Mouse (Mus musculus) retina, embryonic 14.5 days (tissue): ENCODE data around the gene Zzz3.

Experiments
- DNase-seq: peaks from one replicate; pipeline ENCODE4 v3.0.0-alpha.2; 2015; ENCODE audit warnings: low spot score

Zzz3 gene

GRCm38 (mm10) chr3:152497084-152497483 is 101.8 kb downstream of the Zzz3 start:
- DNase-seq = no peak

DNA sequence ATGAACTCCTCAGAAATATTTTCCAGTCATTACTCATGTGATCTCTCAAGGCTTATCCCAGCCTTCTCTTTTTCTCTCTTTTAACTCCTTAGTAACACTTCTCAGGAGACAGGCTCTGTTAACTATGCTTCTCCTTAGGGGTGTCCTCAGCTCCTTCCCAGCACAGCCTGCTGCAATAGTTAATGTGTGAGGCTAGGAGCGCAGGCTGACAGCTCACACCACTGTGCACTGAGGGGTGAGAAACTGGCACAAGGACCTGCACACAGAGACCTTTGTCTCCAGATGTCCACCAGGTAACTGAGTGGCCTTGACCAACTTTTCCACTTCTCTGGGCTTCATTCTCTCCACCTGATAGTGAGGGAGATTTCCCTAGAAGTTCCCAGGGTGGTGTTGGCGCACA is 102.6 kb downstream of the Zzz3 start:
- DNase-seq = no peak

DNA sequence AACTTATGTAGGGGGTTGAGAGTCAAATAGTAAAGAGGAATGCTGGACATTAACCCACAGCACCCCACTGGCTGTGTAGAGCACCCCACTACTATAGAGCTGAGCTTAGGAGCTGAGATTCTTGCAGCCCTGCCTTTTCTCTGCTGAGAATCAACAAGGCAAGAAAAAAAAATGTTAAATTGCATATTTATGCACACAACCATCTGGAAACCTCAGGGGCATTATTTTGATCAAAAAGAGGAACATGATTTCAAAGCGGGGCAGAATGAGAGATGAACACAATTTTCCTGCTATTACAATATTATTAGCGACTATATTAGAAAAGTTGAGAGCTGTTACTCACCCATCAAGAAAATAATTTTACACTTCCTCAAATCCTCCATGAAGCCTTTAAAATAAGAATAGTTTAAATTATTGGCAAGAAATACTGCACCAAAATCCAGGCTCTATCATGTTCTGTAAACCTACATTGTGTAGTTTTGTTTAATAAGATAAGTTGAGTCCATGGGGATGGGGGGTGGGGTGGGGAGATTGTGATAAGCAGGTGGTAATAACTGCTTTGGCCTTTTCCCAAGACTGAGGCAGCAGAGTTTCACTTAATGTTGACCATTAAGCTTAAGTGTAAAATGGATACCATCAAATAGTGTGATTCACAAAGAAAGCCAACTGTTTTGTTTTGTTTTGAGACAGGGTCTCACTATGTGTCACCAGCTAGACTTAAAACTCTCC is 103.9 kb downstream of the Zzz3 start:
- no peak for DNase-seq

- no peak for DNase-seq
These were observed 112.6 kb downstream of the Zzz3 start for GRCm38 (mm10) chr3:152507900-152508299.

DNA sequence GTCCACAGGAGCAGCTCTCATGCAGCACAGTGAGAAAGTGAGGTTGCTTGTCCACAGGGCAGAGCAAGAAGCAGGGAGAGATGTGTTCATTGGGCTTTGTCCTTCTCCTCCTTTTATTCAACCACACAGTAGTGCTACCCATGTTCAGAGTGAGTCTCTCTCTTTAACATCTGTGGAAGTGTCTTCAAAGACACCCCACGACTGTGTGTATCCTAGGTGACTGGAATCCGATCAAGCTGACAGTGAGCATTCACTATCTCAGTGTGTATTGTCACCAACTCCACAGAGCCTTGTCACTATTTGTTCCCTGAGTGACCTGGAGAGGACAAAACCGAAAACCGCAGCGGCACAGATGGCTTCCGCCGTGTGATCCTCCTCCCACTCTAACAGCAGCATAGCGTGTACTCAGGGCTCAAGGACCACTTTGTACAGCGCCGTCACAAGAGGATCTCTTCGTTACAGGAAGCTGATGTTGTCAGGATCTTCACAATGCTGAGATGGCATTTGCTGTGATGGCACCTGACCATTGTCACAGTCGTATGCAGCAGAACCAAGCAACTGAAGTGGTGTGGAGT is 113.2 kb downstream of the Zzz3 start:
- DNase-seq = no peak

- no peak for DNase-seq
These were observed 114.0 kb downstream of the Zzz3 start for GRCm38 (mm10) chr3:152509268-152509667.
